Mouse (Mus musculus): Measurements from ENCODE around the gene Gabbr2.

Gabbr2 gene

GRCm38 (mm10) chr4:46916786-46917185 is 74.9 kb downstream of the Gabbr2 start:
- DNase-seq (ENCODE audit: low read depth, low spot score), result no peak

DNA sequence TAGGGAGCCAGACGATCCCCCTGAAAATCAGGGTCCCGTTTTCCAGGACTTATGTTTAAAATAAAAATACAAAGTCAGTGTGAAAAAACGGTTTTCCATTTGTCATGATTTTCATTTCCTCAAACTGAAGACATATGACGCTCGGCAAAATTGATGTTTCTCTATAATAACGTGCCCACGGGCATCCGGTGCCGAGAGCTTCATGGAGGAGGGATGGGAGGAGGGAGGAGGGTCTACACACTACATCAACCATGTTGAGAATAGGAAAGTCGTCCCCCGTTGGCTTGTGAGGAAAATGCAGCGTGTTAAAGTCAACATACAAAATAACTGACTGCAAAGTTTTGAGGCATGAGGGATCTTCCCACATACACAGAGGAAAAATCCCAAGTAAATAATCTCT is 75.7 kb downstream of the Gabbr2 start:
- DNase-seq (ENCODE audit: low read depth, low spot score), result no peak

- DNase-seq (ENCODE audit: low read depth, low spot score), result no peak
These were observed 76.2 kb downstream of the Gabbr2 start for GRCm38 (mm10) chr4:46915476-46915875.

DNA sequence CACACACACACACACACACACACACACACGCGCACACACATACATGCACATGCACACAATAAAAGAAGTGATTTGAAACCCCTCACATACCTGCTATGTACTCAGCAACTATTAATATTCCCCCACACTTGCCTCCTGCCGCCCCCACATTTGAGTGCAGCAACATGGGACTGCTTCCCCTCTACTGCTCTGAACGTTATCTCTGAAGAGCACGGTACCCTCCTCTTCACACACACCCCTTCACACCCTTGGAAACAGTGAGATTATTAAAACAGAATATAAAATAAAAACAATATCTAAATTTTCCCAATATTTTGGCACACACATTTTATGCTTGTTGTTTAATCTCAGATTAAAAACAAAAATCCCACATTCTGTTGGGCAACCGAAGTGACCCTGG is 77.1 kb downstream of the Gabbr2 start:
- DNase-seq (ENCODE audit: low read depth, low spot score), result no peak

DNA sequence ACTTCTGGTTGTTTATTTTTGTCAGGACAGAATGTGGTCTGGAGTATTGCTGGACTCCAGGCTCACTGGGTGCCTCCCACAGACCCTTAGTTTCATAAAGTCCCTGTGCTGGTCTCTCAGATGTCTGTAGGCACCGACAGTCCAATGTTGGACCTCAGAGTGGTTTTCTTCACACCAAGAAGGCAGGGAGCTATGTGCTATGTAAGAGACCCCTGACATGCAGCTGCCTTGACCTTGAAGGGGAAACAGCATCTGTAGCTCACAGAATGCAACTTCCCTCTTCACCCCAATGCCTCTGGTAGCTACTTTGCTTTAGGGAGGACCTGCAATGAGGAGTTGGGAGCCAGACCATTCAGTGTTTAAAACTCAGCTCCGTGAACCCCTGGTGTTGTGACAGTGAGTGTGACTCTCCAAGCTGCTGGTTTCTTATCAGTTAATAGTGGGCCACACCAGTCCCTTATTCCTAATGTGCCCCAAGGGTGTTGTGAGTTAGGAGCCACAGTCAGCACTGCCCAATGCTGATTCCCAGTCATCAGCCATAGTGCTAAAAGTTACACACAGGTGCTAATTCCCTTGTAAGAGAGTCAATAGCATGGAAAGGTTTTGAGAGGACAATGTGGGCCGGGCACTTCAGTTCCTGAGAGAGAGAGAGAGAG is 85.5 kb downstream of the Gabbr2 start:
- no peak for DNase-seq (ENCODE audit: low read depth, low spot score)

- DNase-seq (ENCODE audit: low read depth, low spot score), result no peak
These were observed 86.5 kb downstream of the Gabbr2 start for GRCm38 (mm10) chr4:46905152-46905551.

DNA sequence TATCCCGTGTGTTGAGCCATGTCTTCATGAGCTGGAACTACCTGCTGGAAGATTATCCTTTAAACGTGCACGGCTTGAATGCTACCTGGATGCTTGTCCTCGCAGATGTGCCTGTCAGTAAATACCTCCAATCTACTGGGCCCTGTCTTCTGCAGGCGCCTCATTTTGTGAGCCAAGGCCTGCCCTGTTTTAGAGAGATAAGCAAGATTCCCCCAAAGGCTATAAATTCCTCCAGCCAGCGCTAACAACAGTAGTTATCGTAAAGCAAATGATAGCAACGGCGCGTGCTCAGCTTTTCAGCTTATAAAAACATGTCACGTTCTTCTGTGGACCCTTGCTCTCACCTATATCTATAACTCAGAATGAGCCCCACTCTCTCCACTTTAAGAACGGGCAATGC is 87.5 kb downstream of the Gabbr2 start:
- no peak for DNase-seq (ENCODE audit: low read depth, low spot score)

GRCm38 (mm10) chr4:46898546-46898945 is 93.1 kb downstream of the Gabbr2 start:
- no peak for DNase-seq (ENCODE audit: low read depth, low spot score)

DNA sequence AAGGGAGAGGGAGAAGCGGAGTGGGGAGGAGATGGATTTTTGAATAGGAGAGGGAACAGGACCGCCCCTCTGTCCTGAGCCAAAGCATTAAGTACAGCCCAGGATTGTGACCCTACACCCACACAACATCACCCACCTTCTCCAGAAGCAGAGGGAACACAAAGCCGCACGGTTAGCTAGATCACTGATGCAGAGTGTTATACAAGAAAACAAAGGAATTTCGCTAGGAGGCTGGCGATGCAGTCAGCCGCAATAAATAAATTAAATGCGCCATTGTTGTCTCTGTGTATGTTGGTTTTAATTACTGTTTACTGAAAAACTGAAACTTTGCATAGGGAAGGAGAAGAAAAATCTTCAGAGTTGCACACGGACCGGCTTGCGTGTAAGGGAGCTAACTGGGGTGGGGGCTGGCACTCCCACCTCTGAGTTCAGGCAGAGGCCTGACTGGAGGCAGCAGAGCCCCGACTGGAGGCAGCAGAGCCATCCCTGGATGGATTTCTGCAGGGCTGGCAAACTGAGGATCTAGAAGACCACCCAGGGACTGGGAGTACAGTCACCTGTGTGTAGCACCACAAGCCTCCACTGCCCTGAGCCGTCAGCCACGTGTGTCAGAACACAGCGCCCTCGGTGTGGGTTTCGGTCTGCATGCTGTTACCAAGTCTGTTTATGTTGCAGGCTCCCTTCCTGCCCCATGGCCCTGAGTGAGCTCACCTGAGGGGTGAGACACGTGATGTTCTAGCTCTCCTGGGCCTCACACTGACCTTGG is 93.9 kb downstream of the Gabbr2 start:
- DNase-seq (ENCODE audit: low read depth, low spot score), result no peak

DNA sequence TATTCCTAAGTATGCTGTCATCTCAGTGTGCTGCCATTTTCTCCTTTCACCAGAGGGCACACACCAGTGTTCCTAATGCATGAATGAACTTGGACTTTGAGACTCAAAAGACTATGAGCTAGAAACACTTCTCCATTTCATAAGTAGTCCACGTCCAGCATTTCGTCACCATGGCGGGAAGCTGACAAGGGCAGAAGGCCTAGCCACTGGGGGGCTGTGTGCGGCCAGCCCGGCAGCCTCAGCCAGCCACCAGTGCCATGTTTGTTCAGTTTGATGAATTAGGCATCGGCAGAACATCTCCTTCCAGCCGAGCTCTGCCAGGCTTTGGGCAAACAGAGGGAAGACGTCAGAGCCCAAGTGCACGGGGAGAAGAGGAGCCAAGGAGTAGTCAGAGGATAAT is 97.5 kb downstream of the Gabbr2 start:
- DNase-seq (ENCODE audit: low read depth, low spot score), result no peak

- no peak for DNase-seq (ENCODE audit: low read depth, low spot score)
These were observed 102.5 kb downstream of the Gabbr2 start for GRCm38 (mm10) chr4:46889175-46889574.

DNA sequence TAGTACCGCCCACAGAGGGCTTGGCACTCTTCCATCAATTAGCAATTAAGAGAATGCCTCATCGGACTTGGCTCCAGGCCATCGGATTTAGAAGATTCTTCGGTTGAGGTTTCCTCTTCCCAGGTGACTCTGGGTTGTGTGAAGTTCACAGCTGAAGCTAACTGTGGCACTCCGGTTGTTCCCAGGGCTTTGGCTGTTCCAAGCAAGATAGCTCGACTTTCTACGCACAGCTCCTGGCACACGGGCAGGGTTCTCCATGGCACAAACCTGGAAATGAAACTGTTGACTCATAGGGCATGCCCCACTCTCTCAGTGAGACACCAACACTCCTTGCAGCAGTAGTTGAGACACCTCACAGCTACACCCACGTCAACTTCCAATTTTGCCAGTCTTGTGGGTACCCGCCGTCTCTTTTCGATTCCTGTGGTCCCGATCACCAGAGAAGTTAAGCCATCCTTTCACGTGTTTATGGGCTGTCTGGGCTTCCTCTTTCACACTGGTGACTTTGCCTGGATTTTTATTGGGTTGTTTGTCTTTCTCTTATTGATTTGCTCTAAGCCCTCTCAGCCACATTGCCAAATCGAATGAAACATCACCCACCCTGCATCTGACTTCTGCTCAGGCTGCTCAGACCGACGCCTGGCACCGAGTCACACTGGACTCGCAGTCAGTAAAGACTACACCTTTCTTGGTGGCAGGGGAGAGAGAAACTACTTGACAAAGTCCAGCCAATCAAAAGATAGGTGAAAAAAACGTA is 105.9 kb downstream of the Gabbr2 start:
- no peak for DNase-seq (ENCODE audit: low read depth, low spot score)

GRCm38 (mm10) chr4:46884132-46884531 is 107.5 kb downstream of the Gabbr2 start:
- DNase-seq (ENCODE audit: low read depth, low spot score), result no peak

GRCm38 (mm10) chr4:46883546-46883945 is 108.1 kb downstream of the Gabbr2 start:
- DNase-seq (ENCODE audit: low read depth, low spot score), result no peak

- DNase-seq (ENCODE audit: low read depth, low spot score), result peak; percentile 31
These were observed 108.6 kb downstream of the Gabbr2 start for GRCm38 (mm10) chr4:46883047-46883446.

- no peak for DNase-seq (ENCODE audit: low read depth, low spot score)
These were observed 110.4 kb downstream of the Gabbr2 start for GRCm38 (mm10) chr4:46881271-46881670.

DNA sequence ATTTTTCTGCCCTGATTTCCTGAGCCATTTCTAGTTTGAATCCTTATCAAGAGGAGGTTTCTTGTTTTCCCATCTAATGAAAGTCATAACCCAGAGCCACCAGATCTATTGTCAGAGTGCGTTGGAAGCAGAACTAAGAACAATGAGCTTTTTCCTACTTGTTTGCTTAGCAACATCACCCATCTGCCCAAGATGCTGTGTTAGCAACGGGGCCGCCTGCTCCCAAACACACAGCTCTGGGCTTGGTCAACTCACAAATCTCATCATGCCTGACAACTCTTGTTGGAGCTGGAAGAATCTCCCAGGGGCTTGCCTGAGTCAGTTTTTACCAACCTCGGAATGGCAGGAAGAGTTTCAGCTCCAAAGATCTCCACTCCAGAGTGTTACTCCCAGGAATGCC is 111.7 kb downstream of the Gabbr2 start:
- DNase-seq (ENCODE audit: low read depth, low spot score), result no peak

DNA sequence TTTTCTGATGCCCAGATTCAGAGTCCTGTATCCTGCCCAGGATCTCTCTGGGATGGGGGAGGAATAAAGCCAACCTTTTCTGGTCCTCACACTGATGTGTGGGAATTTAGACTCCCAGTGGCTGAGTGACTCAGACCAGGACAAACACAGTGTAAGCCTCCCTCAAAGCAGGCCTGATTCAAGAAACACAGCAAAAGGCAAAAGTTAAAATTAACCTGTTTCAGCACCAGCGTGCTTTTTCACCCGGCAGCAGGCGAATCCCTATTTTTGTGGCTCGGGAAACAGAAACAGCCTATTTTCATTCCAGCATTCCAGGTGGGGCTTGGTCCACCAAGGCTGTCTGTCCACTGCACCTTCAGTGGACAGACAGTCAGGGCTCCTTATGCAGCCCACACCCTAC is 118.9 kb downstream of the Gabbr2 start:
- DNase-seq (ENCODE audit: low read depth, low spot score), result no peak

DNA sequence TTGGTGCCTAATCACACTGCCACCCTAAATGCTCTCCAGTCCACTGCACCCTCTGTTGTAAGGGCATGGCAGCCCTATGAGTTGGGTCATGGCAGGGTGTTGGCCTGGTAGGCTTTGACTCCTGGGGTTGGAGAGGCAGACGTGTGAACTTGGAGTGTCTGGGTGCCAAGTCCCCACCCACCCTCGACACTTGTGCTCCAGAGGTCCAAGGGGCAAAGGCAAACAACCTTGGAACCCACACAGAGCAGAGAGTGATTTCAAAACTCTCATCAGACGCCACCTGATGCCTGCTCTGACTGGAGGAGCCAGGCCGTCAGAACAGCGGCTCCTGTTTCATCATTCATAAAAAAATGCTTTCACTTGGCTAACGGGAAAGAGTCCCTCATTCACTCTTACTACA is 121.5 kb downstream of the Gabbr2 start:
- no peak for DNase-seq (ENCODE audit: low read depth, low spot score)

DNA sequence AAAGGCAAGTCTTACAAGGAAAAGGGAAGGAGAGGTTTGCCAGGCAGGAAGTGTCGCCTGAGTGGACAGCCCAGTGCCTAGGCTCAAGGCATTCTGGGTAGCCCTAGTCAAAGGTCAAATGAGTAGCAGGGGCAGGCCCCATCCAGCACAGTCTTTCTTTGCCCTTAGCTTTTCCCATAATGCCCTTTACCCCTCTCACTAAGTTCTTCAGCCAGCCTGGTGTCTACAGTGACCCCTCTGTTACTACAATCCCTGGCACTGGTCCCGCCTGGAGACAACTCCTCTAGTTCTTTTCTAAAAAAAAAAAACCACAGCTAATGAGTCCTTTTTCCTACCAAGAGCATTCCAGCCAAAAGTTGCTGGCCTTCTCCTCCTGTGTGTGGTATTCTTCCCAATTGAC is 122.3 kb downstream of the Gabbr2 start:
- no peak for DNase-seq (ENCODE audit: low read depth, low spot score)

DNA sequence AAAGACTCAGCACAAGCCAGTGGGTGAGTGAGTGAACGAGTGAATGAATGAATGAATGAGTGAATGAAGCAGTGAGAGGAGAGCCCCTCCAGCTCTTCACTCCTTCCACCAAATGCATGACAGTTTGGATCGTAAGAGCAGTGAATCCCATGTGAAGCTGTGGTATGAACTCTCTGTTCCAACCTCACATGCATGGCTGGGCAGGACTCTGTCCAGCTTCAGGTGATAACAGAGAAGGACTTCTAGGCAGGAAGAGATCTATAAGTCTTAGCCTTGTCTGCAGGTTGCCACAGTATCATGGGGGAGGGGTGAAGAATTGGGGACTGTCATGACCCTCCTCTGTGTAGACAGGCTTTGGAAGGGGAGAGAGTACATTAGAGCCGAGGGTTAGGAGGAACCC is 122.8 kb downstream of the Gabbr2 start:
- no peak for DNase-seq (ENCODE audit: low read depth, low spot score)

- DNase-seq (ENCODE audit: low read depth, low spot score), result no peak
These were observed 123.5 kb downstream of the Gabbr2 start for GRCm38 (mm10) chr4:46868181-46868580.

- DNase-seq (ENCODE audit: low read depth, low spot score), result no peak
These were observed 123.9 kb downstream of the Gabbr2 start for GRCm38 (mm10) chr4:46867779-46868178.
